In genomic region chr5:134890601-134891054, GRCm38 (mm10) we compare ENCODE assay signal across 17 mouse cellular contexts. TPM values are rescaled to one million over a fixed set of nuclear protein-coding genes. Genes with fewer than 3 reads are reported as not detected.
A peak's percentile ranks its signal among the peaks of the same experiment; 100 is the strongest.
DNase-seq lines count a peak whose midpoint lies in the region; ATAC-seq and TF ChIP-seq lines count a peak whose summit lies in the region.
"Had no signal": no experiment of that assay in that cellular context is flagged by ENCODE, and none has a peak within 500 bp of the region (broad histone marks: within the 10 kb centered on the region; RNA-seq: fewer than 3 reads in every experiment).

No protein-coding gene starts in this region.

- no peak overlapping the region for H3K4me2 ChIP-seq in embryonic facial prominence, embryonic 13.5 days
- H3K4me2 ChIP-seq in kidney, embryonic 15.5 days: no peak overlapping the region
- H3K4me2 ChIP-seq: liver, embryonic 12.5 days; neural tube, embryonic 15.5 days had no signal

- no peak for TF ChIP-seq CTCF in left cerebral cortex, adult 2 months (IDR thresholded peaks at IDR 0.05)

- peaks cover 34% of the 10 kb centered on the region for H3K4me1 ChIP-seq in embryonic facial prominence, embryonic 13.5 days
- H3K4me1 ChIP-seq in embryonic facial prominence, embryonic 10.5 days: peaks cover 20% of the 10 kb centered on the region
- H3K4me1 ChIP-seq in kidney, embryonic 15.5 days: peaks cover 10% of the 10 kb centered on the region; the same call in 1 of the 2 replicates
- H3K4me1 ChIP-seq: liver, embryonic 12.5 days; megakaryocyte, embryonic 14.5 days had no signal

- 0 out of 2 replicates have a peak overlapping the region, but pooled peaks have one; percentile 21 for H3K9ac ChIP-seq in embryonic facial prominence, embryonic 13.5 days
- H3K9ac ChIP-seq in kidney, embryonic 15.5 days: no peak overlapping the region
- H3K9ac ChIP-seq: liver, embryonic 12.5 days; neural tube, embryonic 15.5 days had no signal

- no peak for DNase-seq in embryonic facial prominence, embryonic 10.5 days (ENCODE audit: low spot score)
- DNase-seq in kidney, adult 9 months: no peak
- peak; percentile 57 to 58 for DNase-seq in heart, postnatal 14 days
- peak; percentile 94 for DNase-seq in lung, postnatal 10 days
- DNase-seq in left cerebral cortex, adult 2 months (ENCODE audit: extremely low spot score in 1 of 2, low spot score in 2 of 2): no peak
- DNase-seq in retina, embryonic 14.5 days (ENCODE audit: low spot score): no peak
- DNase-seq: cerebellum, adult 9-11 months had no signal

- no peak overlapping the region for H3K27ac ChIP-seq in embryonic facial prominence, embryonic 13.5 days
- no peak overlapping the region for H3K27ac ChIP-seq in embryonic facial prominence, embryonic 10.5 days (replicated peaks)
- peak overlapping the region; percentile 62; the same call in 1 of the 2 replicates for H3K27ac ChIP-seq in kidney, embryonic 15.5 days
- no peak overlapping the region; the same call in 1 of the 2 replicates for H3K27ac ChIP-seq in left cerebral cortex, adult 2 months
- H3K27ac ChIP-seq: liver, embryonic 12.5 days; neural tube, embryonic 15.5 days had no signal

- intact Hi-C loops in heart, postnatal 14 days (cut with DNase I): no loop called here
- intact Hi-C loops in left cerebral cortex, adult 2 months (cut with DNase I): loop anchor here (10.0 kb wide), 1 partner anchor 394 kb away; no protein-coding TSS in a partner anchor

- no peaks in the 10 kb centered on the region for H3K36me3 ChIP-seq in embryonic facial prominence, embryonic 13.5 days
- no peaks in the 10 kb centered on the region for H3K36me3 ChIP-seq in embryonic facial prominence, embryonic 10.5 days (replicated peaks)
- no peaks in the 10 kb centered on the region for H3K36me3 ChIP-seq in kidney, embryonic 15.5 days
- H3K36me3 ChIP-seq: liver, embryonic 12.5 days; neural tube, embryonic 15.5 days had no signal

- H3K27me3 ChIP-seq in embryonic facial prominence, embryonic 13.5 days: no peaks in the 10 kb centered on the region
- H3K27me3 ChIP-seq in embryonic facial prominence, embryonic 10.5 days (replicated peaks; ENCODE audit: low read depth, poor library complexity, severe bottlenecking): 0 out of 2 replicates have a peak, but pooled peaks cover 13% of the 10 kb centered on the region
- no peaks in the 10 kb centered on the region for H3K27me3 ChIP-seq in kidney, embryonic 15.5 days
- H3K27me3 ChIP-seq: neural tube, embryonic 15.5 days had no signal

- ATAC-seq in embryonic facial prominence, embryonic 13.5 days (ENCODE audit: insufficient number of reproducible peaks, insufficient read depth, low FRiP score, low TSS enrichment, low read depth): no peak
- ATAC-seq in kidney, embryonic 15.5 days (replicated peaks; ENCODE audit: low FRiP score): no peak
- ATAC-seq: liver, embryonic 12.5 days had no signal

- H3K4me3 ChIP-seq in embryonic facial prominence, embryonic 13.5 days: no peak overlapping the region
- no peak overlapping the region for H3K4me3 ChIP-seq in embryonic facial prominence, embryonic 10.5 days
- no peak overlapping the region for H3K4me3 ChIP-seq in kidney, embryonic 15.5 days (replicated peaks)
- H3K4me3 ChIP-seq in left cerebral cortex, adult 2 months: no peak overlapping the region
- H3K4me3 ChIP-seq: liver, embryonic 12.5 days; megakaryocyte, embryonic 14.5 days; neural tube, embryonic 15.5 days had no signal

- 58% methylated on average over 6 of the region's 6 CpGs for WGBS in embryonic facial prominence, embryonic 13.5 days
- 76% methylated on average over 6 of the region's 6 CpGs for WGBS in embryonic facial prominence, embryonic 10.5 days
- 83% methylated on average over 6 of the region's 6 CpGs for WGBS in kidney, embryonic 15.5 days

- no peaks in the 10 kb centered on the region for H3K9me3 ChIP-seq in embryonic facial prominence, embryonic 13.5 days
- no peaks in the 10 kb centered on the region for H3K9me3 ChIP-seq in embryonic facial prominence, embryonic 10.5 days
- no peaks in the 10 kb centered on the region for H3K9me3 ChIP-seq in kidney, embryonic 15.5 days (replicated peaks)
- H3K9me3 ChIP-seq: liver, embryonic 12.5 days; neural tube, embryonic 15.5 days had no signal

RNA-seq across cellular contexts. Expression of gene Tmem270, which starts 15.9 kb away (rescaled TPM):
- polyA plus RNA-seq in embryonic facial prominence, embryonic 13.5 days (2015; fragmentation: Nextera tagmentation; extraction: Ambion mirVana): not detected in 2 replicates
- not detected in 2 replicates for polyA plus RNA-seq in embryonic facial prominence, embryonic 10.5 days (2016; fragmentation: Nextera tagmentation; extraction: Ambion mirVana)
- polyA plus RNA-seq in kidney, embryonic 15.5 days (2015; fragmentation: Nextera tagmentation; extraction: Ambion mirVana): not detected in 2 replicates
- not detected for total RNA-seq in heart, postnatal 14 days (2021)
- total RNA-seq in left cerebral cortex, adult 2 months (2021): not detected
- total RNA-seq: adrenal gland, adult 18-20 months; hematopoietic stem cell, adult 5-6 weeks; left cerebral cortex, postnatal 25 days; monocyte, adult 5-6 weeks had no signal
- polyA plus RNA-seq: intestine, embryonic 14.5 days; liver, embryonic 12.5 days; neural tube, embryonic 15.5 days had no signal

RNA-seq across cellular contexts. Expression of gene Cldn13, which starts 24.7 kb away (rescaled TPM):
- polyA plus RNA-seq in embryonic facial prominence, embryonic 13.5 days (2015; fragmentation: Nextera tagmentation; extraction: Ambion mirVana): 0.39 and 2.8 TPM in 2 replicates
- 2.1 and 2.8 TPM in 2 replicates for polyA plus RNA-seq in embryonic facial prominence, embryonic 10.5 days (2016; fragmentation: Nextera tagmentation; extraction: Ambion mirVana)
- 2.0 and 5.1 TPM in 2 replicates for polyA plus RNA-seq in kidney, embryonic 15.5 days (2015; fragmentation: Nextera tagmentation; extraction: Ambion mirVana)
- total RNA-seq in heart, postnatal 14 days (2021): not detected
- total RNA-seq in left cerebral cortex, adult 2 months (2021): not detected
- total RNA-seq: adrenal gland, adult 18-20 months; left cerebral cortex, postnatal 25 days; monocyte, adult 5-6 weeks had no signal
- polyA plus RNA-seq: neural tube, embryonic 15.5 days had no signal

RNA-seq across cellular contexts. Expression of gene Mettl27, which starts 41.5 kb away (rescaled TPM):
- polyA plus RNA-seq in embryonic facial prominence, embryonic 13.5 days (2015; fragmentation: Nextera tagmentation; extraction: Ambion mirVana): 21.1 and 21.4 TPM in 2 replicates
- 14.8 and 17.0 TPM in 2 replicates for polyA plus RNA-seq in embryonic facial prominence, embryonic 10.5 days (2016; fragmentation: Nextera tagmentation; extraction: Ambion mirVana)
- polyA plus RNA-seq in kidney, embryonic 15.5 days (2015; fragmentation: Nextera tagmentation; extraction: Ambion mirVana): 23.3 and 26.1 TPM in 2 replicates
- total RNA-seq in heart, postnatal 14 days (2021): 1 to 10 TPM; 5.7 to 5.9 TPM
- 1 to 10 TPM; 7.5 to 9.3 TPM for total RNA-seq in left cerebral cortex, adult 2 months (2021)
- total RNA-seq: monocyte, adult 5-6 weeks had no signal

RNA-seq across cellular contexts. Expression of gene Cldn4, which starts 56.1 kb away (rescaled TPM):
- polyA plus RNA-seq in embryonic facial prominence, embryonic 13.5 days (2015; fragmentation: Nextera tagmentation; extraction: Ambion mirVana): 21.0 and 22.9 TPM in 2 replicates
- polyA plus RNA-seq in embryonic facial prominence, embryonic 10.5 days (2016; fragmentation: Nextera tagmentation; extraction: Ambion mirVana): 16.7 and 17.5 TPM in 2 replicates
- 39.3 and 45.6 TPM in 2 replicates for polyA plus RNA-seq in kidney, embryonic 15.5 days (2015; fragmentation: Nextera tagmentation; extraction: Ambion mirVana)
- total RNA-seq in heart, postnatal 14 days (2021): under 1 TPM; 0.14 to 0.59 TPM
- total RNA-seq in left cerebral cortex, adult 2 months (2021): not detected
- total RNA-seq: adrenal gland, adult 18-20 months; hematopoietic stem cell, adult 5-6 weeks; left cerebral cortex, postnatal 25 days; monocyte, adult 5-6 weeks had no signal

Comparison
In these comparisons a context has a peak if more than half of its experiments do, and no peak if none do; other contexts are left out.
1. DNase-seq: peak in heart, postnatal 14 days (2 of 2) and lung, postnatal 10 days (single experiment); none in embryonic facial prominence, embryonic 10.5 days (single experiment), kidney, adult 9 months (single experiment), left cerebral cortex, adult 2 months (0 of 2) and retina, embryonic 14.5 days (single experiment).